Mouse (Mus musculus) monocyte, adult 2 months (primary cell): ENCODE data around the gene Scd2.
"Not testable (repeated sequence)": the region's sequence is repeated elsewhere in the genome, so short reads cannot be mapped to it uniquely, and the experiment has no call there.

Experiments used
- DNase-seq, 2 experiments: peaks; one replicate each; pipeline ENCODE4 v3.0.0; 2022; ENCODE audit warnings: low spot score in 2 of 2, low read depth in 1 of 2

The Scd2 gene

DNA sequence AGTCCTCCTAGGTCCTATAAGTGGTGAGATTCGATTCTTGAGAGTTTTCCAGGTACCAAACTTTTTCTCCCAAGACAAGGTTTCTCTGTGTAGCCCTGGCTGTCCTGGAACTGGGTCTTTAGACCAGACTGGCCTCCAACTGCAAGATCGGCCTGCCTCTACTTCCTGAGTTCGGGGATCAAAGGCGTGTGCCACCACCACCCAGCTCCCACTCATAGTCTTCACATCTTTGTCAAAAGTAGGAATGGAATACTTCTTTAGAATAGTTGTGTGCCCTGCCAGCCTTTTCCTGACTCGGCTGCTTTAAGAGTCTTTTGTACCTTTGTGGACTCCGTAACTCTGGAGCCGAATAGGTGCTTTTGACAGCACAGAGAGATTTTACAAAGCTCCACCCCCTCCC lies 2.7 kb downstream of the Scd2 start:
- no peak for DNase-seq

GRCm38 (mm10) chr19:44297068-44297760 lies 3.7 kb downstream of the Scd2 start:
- DNase-seq = no peak

- DNase-seq = no peak
Observed at GRCm38 (mm10) chr19:44297862-44298261, 4.4 kb downstream of the Scd2 start.

DNA sequence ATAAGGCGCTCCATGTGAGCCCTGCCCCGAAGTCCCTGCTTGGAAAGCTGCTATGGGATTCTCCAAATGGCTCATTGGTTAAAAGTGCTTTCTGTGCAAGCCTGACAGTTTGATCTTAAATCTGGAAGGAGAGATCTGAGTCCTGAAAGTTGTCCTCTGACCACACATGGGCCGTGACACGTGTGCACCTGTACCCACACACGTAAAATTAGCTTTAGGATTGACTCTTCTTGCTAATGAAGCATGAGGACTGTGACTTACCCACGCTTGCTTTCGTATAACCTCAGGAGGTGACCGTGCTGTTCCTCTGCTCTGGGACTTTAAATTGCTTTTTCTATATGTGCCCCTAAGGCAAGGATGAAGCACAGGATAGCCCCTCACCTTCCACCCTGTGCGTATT lies 5.6 kb downstream of the Scd2 start:
- DNase-seq = no peak

DNA sequence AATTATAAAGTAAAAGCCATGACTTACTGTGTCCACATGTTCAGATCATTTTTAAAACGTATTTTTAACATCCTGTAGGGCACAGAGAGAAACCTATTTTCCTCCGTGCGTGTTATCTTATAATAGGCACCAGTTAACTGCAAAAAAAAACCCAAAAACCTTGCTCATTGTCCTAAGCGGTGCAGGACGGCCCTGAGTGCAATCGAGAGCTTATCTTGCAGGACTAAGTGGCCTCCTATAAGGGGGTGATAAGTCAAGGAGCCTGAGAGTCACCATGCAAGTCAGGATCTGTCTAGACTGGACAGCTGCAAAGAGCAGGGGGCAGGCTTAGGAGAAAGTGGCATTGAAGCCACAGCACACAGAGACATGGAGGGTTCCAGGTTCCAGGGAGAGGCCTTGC lies 6.4 kb downstream of the Scd2 start:
- DNase-seq = no peak

DNA sequence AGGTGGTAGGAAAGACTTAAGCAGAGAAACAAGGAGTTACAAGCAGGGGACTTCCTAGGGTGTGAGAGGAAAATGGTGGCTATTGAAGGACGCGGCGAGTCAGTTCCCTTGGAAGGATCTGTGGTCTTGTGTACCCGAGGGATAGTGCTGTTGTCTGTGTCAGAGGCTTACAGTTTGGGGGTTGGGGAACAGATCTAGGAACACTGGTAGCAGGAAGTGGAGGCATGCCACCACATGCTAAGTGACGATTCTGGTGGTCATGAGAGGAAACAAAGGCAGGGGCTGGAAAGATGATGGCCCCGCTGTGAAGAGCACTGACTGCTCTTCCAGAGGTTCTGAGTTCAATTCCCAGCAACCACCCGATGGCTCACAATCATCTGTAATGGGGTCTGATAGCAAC lies 7.0 kb downstream of the Scd2 start:
- DNase-seq = no peak

DNA sequence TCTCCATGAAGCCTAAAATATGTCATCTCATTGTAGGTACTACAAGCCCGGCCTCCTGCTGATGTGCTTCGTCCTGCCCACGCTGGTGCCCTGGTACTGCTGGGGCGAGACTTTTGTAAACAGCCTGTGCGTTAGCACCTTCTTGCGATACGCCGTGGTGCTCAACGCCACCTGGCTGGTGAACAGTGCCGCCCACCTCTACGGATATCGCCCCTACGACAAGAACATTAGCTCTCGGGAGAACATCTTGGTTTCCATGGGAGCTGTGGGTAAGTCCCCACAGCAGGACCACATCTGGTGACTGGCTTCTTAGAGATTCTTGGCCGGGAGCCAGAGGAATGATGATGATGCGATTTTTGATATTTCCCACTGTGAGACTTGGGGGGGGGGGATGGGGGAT lies 7.7 kb downstream of the Scd2 start:
- DNase-seq = no peak

DNA sequence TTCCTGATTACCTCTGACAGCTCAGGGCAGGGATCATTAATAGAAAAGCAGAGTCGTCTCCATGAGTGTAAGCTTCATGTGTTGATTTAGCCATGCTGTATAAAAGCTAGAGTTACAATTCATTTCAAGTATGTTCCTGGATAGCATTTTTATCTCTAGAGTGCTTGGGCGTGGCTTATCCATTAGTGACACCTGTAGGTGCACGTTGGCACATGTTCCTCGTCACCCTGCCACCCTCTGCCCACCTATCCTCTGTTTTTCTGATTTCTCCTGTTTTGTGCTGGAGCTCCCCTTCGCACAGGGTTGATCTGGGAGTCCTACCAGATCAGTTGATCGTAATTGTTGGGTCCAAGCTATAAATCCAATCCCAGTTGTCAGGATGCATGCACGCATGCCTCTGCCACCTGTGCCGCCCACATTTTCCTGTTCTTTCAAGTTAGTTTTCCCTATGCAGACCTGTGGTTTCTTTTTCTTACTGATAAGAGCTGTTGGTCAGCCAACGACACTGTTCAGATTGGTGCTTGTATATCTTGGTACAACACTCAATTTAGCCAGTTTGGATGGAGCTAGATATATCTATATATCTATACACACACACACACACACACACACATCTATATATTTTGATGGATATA lies 8.3 kb downstream of the Scd2 start:
- DNase-seq = no peak

- DNase-seq = no peak
Observed at GRCm38 (mm10) chr19:44302901-44303300, 9.4 kb downstream of the Scd2 start.

DNA sequence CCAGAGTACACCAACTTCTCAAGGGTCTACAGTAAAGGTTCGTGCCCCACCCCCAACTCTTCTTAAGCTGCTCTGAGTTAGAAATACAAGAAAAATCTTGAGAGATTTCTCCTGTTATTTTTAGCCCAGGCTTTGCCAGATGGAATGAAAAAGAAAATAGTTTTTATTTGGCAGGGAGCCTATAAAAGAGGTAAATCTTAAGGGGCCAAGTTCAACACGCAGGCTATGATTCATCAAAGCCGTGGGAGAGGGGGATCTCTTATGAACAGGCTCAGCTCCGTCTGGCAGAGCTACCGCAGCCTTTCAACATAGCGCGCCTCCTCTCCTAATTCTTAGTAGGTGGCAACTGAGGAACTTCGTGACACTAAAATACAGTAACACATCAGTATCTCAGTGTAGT lies 10.0 kb downstream of the Scd2 start:
- DNase-seq = no peak

DNA sequence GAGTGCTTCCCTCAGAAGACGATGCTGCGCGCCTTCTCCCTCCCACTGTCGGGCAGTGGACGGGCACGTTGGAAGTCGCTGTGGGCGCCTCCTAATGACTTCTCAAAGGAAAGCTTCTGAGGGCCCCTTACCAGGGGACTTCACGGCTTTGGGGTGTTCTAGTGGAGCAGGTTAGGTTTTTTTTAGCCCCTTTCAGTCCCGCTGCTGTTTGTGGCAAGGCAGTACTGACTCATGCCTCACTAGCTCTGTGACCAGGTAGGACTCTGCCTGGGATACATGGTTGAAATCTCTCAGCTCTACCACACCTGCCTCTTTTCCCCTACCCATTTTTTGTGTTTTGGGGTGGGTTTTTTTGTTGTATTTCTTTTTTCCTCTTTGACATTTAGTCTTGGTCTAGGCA lies 10.9 kb downstream of the Scd2 start:
- no peak for DNase-seq

DNA sequence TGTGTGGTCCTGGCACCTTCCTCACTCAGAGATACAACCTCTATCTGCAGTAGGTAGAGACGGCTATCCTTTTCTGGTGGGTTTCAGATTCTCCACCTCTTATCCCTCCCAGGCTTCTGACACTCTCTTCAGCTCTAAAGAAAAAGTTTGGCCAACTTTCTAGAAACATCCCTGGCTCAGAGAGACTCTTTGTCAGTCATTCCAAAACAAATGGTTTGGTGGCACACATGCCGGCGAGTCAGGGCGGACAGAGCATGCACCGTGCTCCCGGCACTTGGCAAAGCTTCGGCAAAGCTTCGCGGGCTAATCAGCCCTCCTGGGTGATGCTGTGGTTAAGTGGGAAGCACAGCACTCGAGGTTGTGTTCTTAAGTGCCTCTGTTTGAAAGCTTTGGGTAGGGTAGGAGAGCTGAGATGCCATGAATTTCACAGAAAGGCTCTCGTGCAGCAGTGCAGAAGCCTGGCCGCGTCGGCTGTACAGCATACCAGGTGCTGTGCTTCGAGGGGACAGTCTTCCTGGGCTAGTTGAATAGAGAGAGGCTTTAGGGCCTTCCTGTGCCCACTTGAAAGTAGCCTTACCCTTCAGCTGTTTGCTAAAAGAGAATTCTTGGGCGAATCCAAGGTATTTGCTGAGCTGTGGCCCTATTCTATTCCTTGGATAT lies 11.5 kb downstream of the Scd2 start:
- DNase-seq = no peak

DNA sequence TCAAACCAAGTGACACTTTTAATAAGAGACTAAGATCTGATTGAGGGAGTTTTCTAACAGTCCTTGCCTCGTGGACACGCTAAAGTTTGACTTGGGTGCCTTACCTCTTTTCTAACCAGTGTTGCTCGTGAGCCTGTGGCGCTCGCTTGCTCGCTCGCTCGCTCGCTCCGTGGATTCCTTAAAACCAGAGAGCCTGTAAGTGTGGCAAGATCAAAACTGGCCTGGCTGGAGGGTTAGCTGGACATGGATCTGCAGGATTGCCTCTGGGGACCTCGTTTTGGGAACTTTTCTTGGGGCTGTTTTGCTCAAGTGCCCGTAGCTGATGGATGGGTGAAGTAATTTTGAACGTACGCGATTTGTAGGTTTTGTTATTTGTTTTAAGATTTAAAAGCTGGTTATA lies 12.2 kb downstream of the Scd2 start:
- no peak for DNase-seq

GRCm38 (mm10) chr19:44306171-44306570 lies 12.7 kb downstream of the Scd2 start:
- DNase-seq = no peak

DNA sequence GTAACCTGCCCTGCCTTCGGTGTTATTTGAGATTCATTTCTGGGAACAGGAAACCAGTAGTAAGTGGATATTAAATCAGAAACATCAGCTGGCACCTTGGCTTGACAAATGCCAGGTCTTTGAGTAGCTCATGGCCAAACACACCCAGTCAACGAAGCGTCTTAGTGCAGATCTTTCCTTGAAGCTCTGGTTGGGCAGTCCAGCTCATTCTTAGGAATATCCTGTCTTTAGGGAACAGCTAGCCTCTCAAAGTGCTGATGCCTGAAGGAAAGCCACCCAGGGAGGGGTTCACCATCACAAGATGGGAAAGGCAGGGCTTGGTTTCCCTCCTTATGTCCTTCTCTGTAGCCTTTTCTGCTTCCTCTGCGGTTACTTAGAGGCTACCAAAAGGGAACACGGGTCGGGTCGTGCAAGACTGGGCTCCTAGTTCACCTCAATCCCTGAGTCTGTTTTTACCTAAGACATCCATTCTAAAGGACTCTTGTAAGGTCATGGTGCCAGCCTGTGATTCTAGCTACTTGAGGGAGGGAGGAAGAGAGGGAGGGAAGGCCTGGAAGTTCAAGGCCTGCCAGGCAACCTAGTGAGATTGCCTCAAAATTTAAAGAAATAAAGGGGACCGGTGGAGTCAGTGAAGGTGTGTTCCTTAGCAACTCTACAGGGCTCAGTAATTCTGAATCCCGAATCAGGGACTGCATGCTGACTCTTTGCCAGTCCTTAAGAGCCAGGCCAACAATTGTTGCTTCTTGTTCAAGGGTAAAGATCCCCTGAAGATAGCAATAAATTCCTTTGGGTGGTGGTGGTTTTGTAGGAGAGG lies 13.8 kb downstream of the Scd2 start:
- no peak for DNase-seq

GRCm38 (mm10) chr19:44307915-44308470 lies 14.5 kb downstream of the Scd2 start:
- no peak for DNase-seq

DNA sequence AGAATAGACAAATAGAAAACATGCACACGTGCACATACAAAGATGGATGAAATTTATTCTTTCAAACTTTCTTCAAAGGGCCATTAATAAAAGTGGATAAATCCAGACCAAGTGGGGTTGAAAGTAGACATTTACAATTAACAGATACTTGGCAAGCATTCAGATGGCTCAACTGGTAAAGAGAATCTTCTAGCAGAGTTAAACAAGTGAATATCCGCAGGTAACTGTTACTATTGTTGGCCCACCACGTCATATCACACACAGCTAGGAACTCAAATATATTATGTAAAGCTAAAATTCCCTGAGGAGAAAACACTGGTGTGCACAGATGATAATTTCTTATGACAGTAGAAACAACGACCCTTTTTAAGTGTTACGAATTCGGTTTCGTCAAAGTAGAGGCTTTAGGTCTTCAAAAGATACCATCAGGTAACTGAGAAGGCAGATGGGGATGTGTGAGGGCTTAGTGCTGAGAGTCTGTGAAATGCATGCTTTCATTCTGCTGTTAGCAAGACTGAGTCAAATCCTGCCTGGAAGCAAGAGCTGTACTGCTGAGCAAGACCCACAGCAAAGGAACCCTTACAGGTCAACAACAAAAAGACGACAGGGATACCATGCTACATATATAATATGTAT lies 15.3 kb downstream of the Scd2 start:
- no peak for DNase-seq

DNA sequence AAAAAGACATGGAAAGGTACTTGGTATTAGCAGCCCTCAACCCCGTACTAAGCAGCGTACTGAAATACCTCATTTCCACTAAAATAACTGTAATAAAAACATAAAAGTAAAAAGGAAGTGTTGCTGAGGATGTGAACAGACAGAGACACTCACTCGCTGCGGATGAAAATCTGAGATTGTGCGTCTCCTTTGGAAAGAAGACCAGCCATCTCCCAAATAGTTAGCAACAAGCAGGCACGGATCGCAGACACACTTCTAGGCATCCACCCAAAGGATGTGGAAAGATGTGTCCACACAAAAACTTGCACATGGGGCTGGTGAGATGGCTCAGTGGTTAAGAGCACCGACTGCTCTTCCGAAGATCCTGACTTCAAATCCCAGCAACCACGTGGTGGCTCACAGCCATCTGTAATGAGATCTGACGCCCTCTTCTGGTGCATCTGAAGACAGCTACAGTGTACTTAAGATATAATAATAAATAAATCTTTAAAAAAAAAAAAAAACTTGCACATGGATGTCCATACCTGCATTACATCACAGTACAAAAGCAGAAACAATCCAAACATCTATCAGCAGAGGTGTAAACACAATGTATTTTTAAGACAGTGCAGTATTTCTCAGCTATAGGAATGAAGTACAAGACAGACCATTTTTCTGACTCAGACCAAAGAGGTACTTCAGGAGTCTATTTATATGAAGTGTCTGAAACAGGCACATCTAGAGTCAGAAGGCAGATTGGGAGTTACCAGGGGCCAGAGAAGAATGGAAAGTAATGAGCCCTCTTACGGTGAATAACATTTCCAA lies 16.1 kb downstream of the Scd2 start:
- DNase-seq = no peak

- DNase-seq = not testable (repeated sequence)
Observed at GRCm38 (mm10) chr19:44310155-44310575, 16.7 kb downstream of the Scd2 start.

- no peak for DNase-seq
Observed at GRCm38 (mm10) chr19:44310814-44311213, 17.3 kb downstream of the Scd2 start.
